Mouse (Mus musculus): Measurements from ENCODE around the gene Prima1. TPM values are rescaled to one million over a fixed set of nuclear protein-coding genes. Genes with fewer than 3 reads are reported as not detected.

The Prima1 gene
- total and polyA plus RNA-seq, 3 experiments = not detected

DNA sequence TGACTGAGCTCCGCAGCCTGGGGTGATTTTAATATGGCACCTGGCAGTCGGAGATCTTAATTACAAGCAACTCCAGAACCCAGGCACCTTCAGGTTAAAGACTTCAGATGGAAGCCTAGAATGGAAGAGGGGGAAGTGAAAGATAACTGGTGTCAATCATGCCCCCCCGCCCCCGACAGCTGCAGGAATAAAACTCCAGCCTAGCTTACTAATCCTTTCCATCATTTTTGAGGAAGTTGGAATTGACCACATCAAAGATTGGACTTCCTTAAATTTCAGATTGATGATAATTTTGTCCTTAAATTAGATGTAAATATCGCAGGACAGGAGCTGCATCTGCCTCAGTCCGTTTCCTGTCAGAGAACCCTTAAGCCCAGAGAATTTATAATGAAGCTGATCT lies 8.4 kb upstream of the Prima1 start:
- Histone ChIP-seq H3K79me2 (ENCODE audit: control insufficient read depth, insufficient read depth, low read length, poor library complexity) (no peaks in the 10 kb centered on the region), H3K9me3 (replicated peaks; ENCODE audit: insufficient read depth, low read length) (no peaks in the 10 kb centered on the region), H3K36me3 (ENCODE audit: control insufficient read depth in 1 of 2, insufficient read depth in 2 of 2, low read length in 2 of 2) (no peaks in the 10 kb centered on the region), H3K27ac (ENCODE audit: control insufficient read depth, low read depth, low read length) (no peak overlapping the region), H3K27me3 (ENCODE audit: control insufficient read depth in 1 of 2, insufficient read depth in 2 of 2, low read length in 2 of 2) (no peaks in the 10 kb centered on the region), H3K9ac (ENCODE audit: control insufficient read depth, low read depth, low read length, poor library complexity, severe bottlenecking) (no peak overlapping the region), H3K4me3 (ENCODE audit: control insufficient read depth in 1 of 2, insufficient read depth in 1 of 2, low read depth in 2 of 2, low read length in 2 of 2) (no peak overlapping the region), H3K4me1 (ENCODE audit: control insufficient read depth in 1 of 2, insufficient read depth in 2 of 2, low read length in 2 of 2) (no peaks in the 10 kb centered on the region)
- TF ChIP-seq POLR2A (IDR thresholded peaks at IDR 0.05; ENCODE audit: control insufficient read depth in 1 of 2, insufficient read depth in 1 of 2, low read depth in 1 of 2, low read length in 2 of 2, poor library complexity in 1 of 2) (no peak), ZKSCAN1 (IDR thresholded peaks at IDR 0.05; ENCODE audit: low read depth, low read length) (no peak)
- DNase-seq (ENCODE audit: low read depth, low spot score) = no peak

DNA sequence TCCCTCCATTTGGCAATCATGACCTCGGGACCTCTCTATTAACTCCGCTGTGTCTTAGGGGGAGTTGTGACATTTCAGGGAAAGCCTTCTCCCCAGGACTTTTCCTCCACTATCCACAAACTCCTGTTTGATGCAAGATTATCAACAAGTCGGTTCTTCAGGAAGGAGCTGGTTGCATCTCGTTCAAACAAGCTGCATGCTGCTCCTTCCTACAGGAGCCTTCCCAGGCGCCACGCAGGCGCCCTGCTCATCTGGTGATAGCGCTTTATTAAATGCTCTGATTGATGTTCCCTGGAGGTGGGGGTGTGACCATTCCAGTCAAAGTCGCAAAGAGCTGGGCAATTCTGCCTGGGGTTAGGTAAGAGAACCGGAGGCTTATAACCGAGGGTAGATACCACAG lies 1.1 kb upstream of the Prima1 start:
- no peak for TF ChIP-seq EP300 (IDR thresholded peaks at IDR 0.05; ENCODE audit: low read depth in 1 of 2, low read length in 2 of 2)
- no peak for TF ChIP-seq MYB (IDR thresholded peaks at IDR 0.05; ENCODE audit: low read depth, low read length)
- TF ChIP-seq POLR2AphosphoS2 (IDR thresholded peaks at IDR 0.05; ENCODE audit: low read length) = no peak
- TF ChIP-seq UBTF (IDR thresholded peaks at IDR 0.05; ENCODE audit: borderline replicate concordance, insufficient read depth, low read depth, low read length) = no peak
- no peak for TF ChIP-seq SIN3A (IDR thresholded peaks at IDR 0.05; ENCODE audit: low read length)
- no peak for TF ChIP-seq MAZ (IDR thresholded peaks at IDR 0.05; ENCODE audit: low read depth, low read length)
- TF ChIP-seq TCF12 (IDR thresholded peaks at IDR 0.05; ENCODE audit: low read depth, low read length) = no peak
- no peak for TF ChIP-seq CHD1 (IDR thresholded peaks at IDR 0.05; ENCODE audit: low read depth, low read length)
- Histone ChIP-seq H3K4me3 (ENCODE audit: control insufficient read depth in 1 of 2, insufficient read depth in 1 of 2, low read depth in 2 of 2, low read length in 2 of 2) (no peak overlapping the region), H3K9me3 (replicated peaks; ENCODE audit: insufficient read depth, low read length) (no peaks in the 10 kb centered on the region), H3K9ac (ENCODE audit: control insufficient read depth, low read depth, low read length, poor library complexity, severe bottlenecking) (no peak overlapping the region), H3K79me2 (ENCODE audit: control insufficient read depth, insufficient read depth, low read length, poor library complexity) (no peaks in the 10 kb centered on the region), H3K27me3 (ENCODE audit: control insufficient read depth in 1 of 2, insufficient read depth in 2 of 2, low read length in 2 of 2) (no peaks in the 10 kb centered on the region), H3K4me1 (ENCODE audit: control insufficient read depth in 1 of 2, insufficient read depth in 2 of 2, low read length in 2 of 2) (no peaks in the 10 kb centered on the region), H3K36me3 (ENCODE audit: control insufficient read depth in 1 of 2, insufficient read depth in 2 of 2, low read length in 2 of 2) (no peaks in the 10 kb centered on the region), H3K27ac (ENCODE audit: control insufficient read depth, low read depth, low read length) (no peak overlapping the region)
- DNase-seq (ENCODE audit: low read depth, low spot score) = no peak

DNA sequence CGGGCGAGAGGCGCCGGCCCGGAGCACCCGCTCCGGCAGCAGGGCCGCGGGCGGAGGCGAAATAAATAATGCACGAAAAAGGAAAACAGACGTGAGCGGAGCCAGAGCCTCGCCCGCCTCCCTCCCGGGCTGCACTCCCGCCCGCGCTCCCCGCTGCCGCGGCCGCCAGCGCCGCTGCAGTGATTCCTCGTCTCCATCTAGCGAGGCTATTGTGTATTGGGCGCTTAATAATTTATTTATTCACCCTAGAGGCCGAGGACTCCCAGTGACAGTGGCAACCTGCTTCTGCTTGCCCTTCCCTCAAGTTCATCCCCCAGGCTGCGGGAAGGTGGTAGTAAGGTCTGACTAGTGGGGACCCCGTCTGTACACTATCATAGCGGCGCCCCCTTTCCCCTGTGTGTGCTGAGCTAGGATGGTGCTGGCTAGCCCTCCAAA lies 658 bp upstream of the Prima1 start:
- H3K27me3 ChIP-seq (ENCODE audit: control insufficient read depth in 1 of 2, insufficient read depth in 2 of 2, low read length in 2 of 2) = no peaks in the 10 kb centered on the region
- H3K9me3 ChIP-seq (replicated peaks; ENCODE audit: insufficient read depth, low read length) = no peaks in the 10 kb centered on the region
- H3K4me1 ChIP-seq (ENCODE audit: control insufficient read depth in 1 of 2, insufficient read depth in 2 of 2, low read length in 2 of 2) = no peaks in the 10 kb centered on the region
- DNase-seq (ENCODE audit: low read depth, low spot score) = no peak
- H3K79me2 ChIP-seq (ENCODE audit: control insufficient read depth, insufficient read depth, low read length, poor library complexity) = no peaks in the 10 kb centered on the region
- H3K9ac ChIP-seq (ENCODE audit: control insufficient read depth, low read depth, low read length, poor library complexity, severe bottlenecking) = no peak overlapping the region
- H3K27ac ChIP-seq (ENCODE audit: control insufficient read depth, low read depth, low read length) = no peak overlapping the region
- no peaks in the 10 kb centered on the region for H3K36me3 ChIP-seq (ENCODE audit: control insufficient read depth in 1 of 2, insufficient read depth in 2 of 2, low read length in 2 of 2)
- TF ChIP-seq ZMIZ1 (IDR thresholded peaks at IDR 0.05; ENCODE audit: low read depth, low read length) (no peak), POLR2AphosphoS2 (IDR thresholded peaks at IDR 0.05; ENCODE audit: low read length) (no peak), NRF1 (IDR thresholded peaks at IDR 0.05; ENCODE audit: insufficient read depth, low read depth, low read length, poor library complexity, severe bottlenecking) (no peak), USF1 (IDR thresholded peaks at IDR 0.05; ENCODE audit: low read depth, low read length) (no peak), UBTF (IDR thresholded peaks at IDR 0.05; ENCODE audit: borderline replicate concordance, insufficient read depth, low read depth, low read length) (no peak), USF2 (IDR thresholded peaks at IDR 0.05; ENCODE audit: borderline replicate concordance in 1 of 2, insufficient read depth in 1 of 2, low read depth in 1 of 2, low read length in 2 of 2) (no peak), MAFK (IDR thresholded peaks at IDR 0.05; ENCODE audit: borderline replicate concordance, low read depth, low read length) (no peak), E2F4 (IDR thresholded peaks at IDR 0.05; ENCODE audit: borderline replicate concordance, low read depth, low read length) (no peak), HCFC1 (IDR thresholded peaks at IDR 0.05; ENCODE audit: low read depth, low read length) (no peak), ZKSCAN1 (IDR thresholded peaks at IDR 0.05; ENCODE audit: low read depth, low read length) (no peak), CTCF (IDR thresholded peaks at IDR 0.05 in 2 of 3, conservative IDR thresholded peaks at IDR 0.05 in 1 of 3; ENCODE audit: control insufficient read depth in 1 of 3, insufficient read depth in 1 of 3, low read depth in 2 of 3, low read length in 3 of 3, poor library complexity in 1 of 3, severe bottlenecking in 1 of 3) (no peak), JUND (IDR thresholded peaks at IDR 0.05; ENCODE audit: low read depth, low read length) (no peak), POLR2A (IDR thresholded peaks at IDR 0.05; ENCODE audit: control insufficient read depth in 1 of 2, insufficient read depth in 1 of 2, low read depth in 1 of 2, low read length in 2 of 2, poor library complexity in 1 of 2) (no peak), CHD2 (IDR thresholded peaks at IDR 0.05; ENCODE audit: low read length) (no peak), RAD21 (IDR thresholded peaks at IDR 0.05; ENCODE audit: low read depth, low read length) (no peak), ETS1 (IDR thresholded peaks at IDR 0.05; ENCODE audit: low read depth, low read length) (no peak), POLR2AphosphoS5 (IDR thresholded peaks at IDR 0.05; ENCODE audit: borderline replicate concordance, low read depth, low read length) (no peak), MEF2A (IDR thresholded peaks at IDR 0.05; ENCODE audit: extremely low read depth, insufficient replicate concordance, low read depth, low read length, poor library complexity, severe bottlenecking) (no peak)
- no peak overlapping the region for H3K4me3 ChIP-seq (ENCODE audit: control insufficient read depth in 1 of 2, insufficient read depth in 1 of 2, low read depth in 2 of 2, low read length in 2 of 2)
